In the genomic region with DNA sequence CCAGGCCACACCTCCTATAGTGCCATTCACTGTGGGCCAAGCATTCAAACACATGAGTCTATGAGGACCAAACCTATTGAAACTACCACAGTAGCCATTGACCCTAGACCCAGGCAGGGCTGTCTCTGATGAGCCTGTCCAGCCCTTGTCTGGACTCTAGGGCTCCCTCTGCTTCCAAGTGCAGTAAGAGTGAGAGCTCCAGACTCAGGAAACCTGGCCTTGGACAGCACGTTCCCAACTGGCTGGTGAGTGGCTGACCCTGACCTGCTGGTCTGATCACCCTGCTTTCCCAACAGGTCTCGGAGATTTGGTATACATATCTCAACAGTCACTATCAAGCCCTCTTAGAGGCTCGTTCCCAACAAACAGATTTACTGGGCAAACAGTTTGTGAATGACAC, we compare ENCODE assay signal across 29 mouse cellular contexts. TPM values are rescaled to one million over a fixed set of nuclear protein-coding genes. Genes with fewer than 3 reads are reported as not detected.
DNase-seq lines count a peak whose midpoint lies in the region; ATAC-seq lines count a peak whose summit lies in the region.
"Had no signal": no experiment of that assay in that cellular context is flagged by ENCODE, and none has a peak within 500 bp of the region (broad histone marks: within the 10 kb centered on the region; RNA-seq: fewer than 3 reads in every experiment).

No protein-coding gene starts in this region.

- WGBS in liver, embryonic 12.5 days (ENCODE audit: insufficient replicate concordance), result 56% methylated on average over 3 of the region's 3 CpGs

- H3K27ac ChIP-seq in liver, embryonic 12.5 days, result no peak overlapping the region
- H3K27ac ChIP-seq: embryonic facial prominence, embryonic 13.5 days; embryonic facial prominence, embryonic 15.5 days; forebrain, embryonic 10.5 days; forebrain, embryonic 12.5 days had no signal

- no peak for ATAC-seq in liver, embryonic 12.5 days
- ATAC-seq: activated CD4-positive, CD25-positive, alpha-beta regulatory T cell, adult 4 months; CD4-positive, CD25-positive, alpha-beta regulatory T cell, adult 4 months; forebrain, embryonic 14.5 days; forebrain, embryonic 16.5 days; Patski had no signal

- peak; percentile 78 to 83 for DNase-seq in adrenal gland, adult (ENCODE audit: inconsistent age in 2 of 2, low spot score in 1 of 2)
- no peak for DNase-seq in adrenal gland, postnatal 4 days (ENCODE audit: low spot score in 2 of 2)
- peak; percentile 56 for DNase-seq in adrenal gland, adult 8-10 months
- DNase-seq in adrenal gland, postnatal 25 days, result no peak
- DNase-seq in adrenal gland, postnatal 10 days, result peak; percentile 21
- DNase-seq in adrenal gland, postnatal 36 days, result peak; percentile 57 to 69
- DNase-seq: B cell, adult 2 months; cerebellum, adult 11 months; cerebellum, adult 18-20 months; cerebellum, adult 8-10 months; cerebellum, adult 9-11 months; cerebellum, postnatal 14 days; cerebellum, postnatal 36 days; embryo, embryonic 11 days had no signal

- H3K9me3 ChIP-seq in liver, embryonic 12.5 days (replicated peaks), result no peaks in the 10 kb centered on the region
- H3K9me3 ChIP-seq: embryonic facial prominence, embryonic 13.5 days; embryonic facial prominence, embryonic 15.5 days; forebrain, embryonic 10.5 days; forebrain, embryonic 12.5 days; G1E had no signal

- no peak overlapping the region for H3K4me3 ChIP-seq in liver, embryonic 12.5 days
- H3K4me3 ChIP-seq: embryonic facial prominence, embryonic 13.5 days; embryonic facial prominence, embryonic 15.5 days; erythroblast, embryonic 14.5 days; forebrain, embryonic 10.5 days; forebrain, embryonic 12.5 days had no signal

- H3K9ac ChIP-seq in liver, embryonic 12.5 days, result no peak overlapping the region
- H3K9ac ChIP-seq: embryonic facial prominence, embryonic 13.5 days; embryonic facial prominence, embryonic 15.5 days; forebrain, embryonic 12.5 days had no signal

- H3K4me1 ChIP-seq in liver, embryonic 12.5 days, result peaks cover 8% of the 10 kb centered on the region
- H3K4me1 ChIP-seq: embryonic facial prominence, embryonic 13.5 days; embryonic facial prominence, embryonic 15.5 days; forebrain, embryonic 10.5 days; forebrain, embryonic 12.5 days had no signal

- no peaks in the 10 kb centered on the region for H3K36me3 ChIP-seq in liver, embryonic 12.5 days
- H3K36me3 ChIP-seq: embryonic facial prominence, embryonic 13.5 days; embryonic facial prominence, embryonic 15.5 days; forebrain, embryonic 10.5 days; forebrain, embryonic 12.5 days; G1E had no signal

- no peaks in the 10 kb centered on the region for H3K27me3 ChIP-seq in liver, embryonic 12.5 days (replicated peaks)
- H3K27me3 ChIP-seq: CH12.LX; embryonic facial prominence, embryonic 13.5 days; embryonic facial prominence, embryonic 15.5 days; forebrain, embryonic 12.5 days; Patski had no signal

- no peak overlapping the region for H3K4me2 ChIP-seq in liver, embryonic 12.5 days
- H3K4me2 ChIP-seq: embryonic facial prominence, embryonic 13.5 days; embryonic facial prominence, embryonic 15.5 days; forebrain, embryonic 12.5 days had no signal

RNA-seq across cellular contexts. Expression of a gene that starts 25.2 kb away (rescaled TPM):
- total RNA-seq in adrenal gland, postnatal 4 days (2021), result 1 to 10 TPM; 2.5 to 5.1 TPM
- total RNA-seq in adrenal gland, adult 8-10 months (2022), result 1 to 10 TPM; 3.7 to 9.4 (median 6.6) TPM
- total RNA-seq in adrenal gland, postnatal 25 days (2021), result 2.3 and 4.5 TPM in 2 replicates
- total RNA-seq in adrenal gland, postnatal 10 days (2021), result 1 to 10 TPM; 1.9 to 2.6 TPM
- total RNA-seq in adrenal gland, postnatal 36 days (2021), result 1 to 10 TPM; 3.1 to 4.0 TPM
- polyA plus RNA-seq in liver, embryonic 12.5 days (2016; fragmentation: Nextera tagmentation; extraction: Ambion mirVana), result 0.16 and 0.23 TPM in 2 replicates
- total RNA-seq: common myeloid progenitor, adult 5-6 weeks had no signal
- polyA plus RNA-seq: activated CD4-positive, CD25-positive, alpha-beta regulatory T cell, adult 4 months; embryonic facial prominence, embryonic 11.5 days; embryonic facial prominence, embryonic 13.5 days; erythroblast, embryonic 14.5 days; forebrain, embryonic 12.5 days had no signal

RNA-seq across cellular contexts. Expression of a gene that starts 25.6 kb away (rescaled TPM):
- total RNA-seq in adrenal gland, postnatal 4 days (2021), result 10 to 100 TPM; 31.4 to 36.9 TPM
- 10 to 100 TPM; 47.3 to 58.1 (median 49.5) TPM for total RNA-seq in adrenal gland, adult 8-10 months (2022)
- total RNA-seq in adrenal gland, postnatal 25 days (2021), result 45.9 and 48.6 TPM in 2 replicates
- total RNA-seq in adrenal gland, postnatal 10 days (2021), result 10 to 100 TPM; 28.8 to 33.2 TPM
- 10 to 100 TPM; 38.0 to 41.7 TPM for total RNA-seq in adrenal gland, postnatal 36 days (2021)
- 20.2 and 20.9 TPM in 2 replicates for polyA plus RNA-seq in liver, embryonic 12.5 days (2016; fragmentation: Nextera tagmentation; extraction: Ambion mirVana)

RNA-seq across cellular contexts. Expression of a gene that starts 32.5 kb away (rescaled TPM):
- total RNA-seq in adrenal gland, postnatal 4 days (2021), result 10 to 100 TPM; 11.8 to 14.0 TPM
- total RNA-seq in adrenal gland, adult 8-10 months (2022), result 10 to 100 TPM; 15.6 to 33.1 (median 20.5) TPM
- total RNA-seq in adrenal gland, postnatal 25 days (2021), result 12.5 and 15.9 TPM in 2 replicates
- 10 to 100 TPM in 1 of 2 experiments, 1 to 10 TPM in 1; 6.7 to 10.5 TPM for total RNA-seq in adrenal gland, postnatal 10 days (2021)
- total RNA-seq in adrenal gland, postnatal 36 days (2021), result 10 to 100 TPM; 14.5 to 16.9 TPM
- polyA plus RNA-seq in liver, embryonic 12.5 days (2016; fragmentation: Nextera tagmentation; extraction: Ambion mirVana), result 1.4 and 1.9 TPM in 2 replicates
- total RNA-seq: common myeloid progenitor, adult 5-6 weeks had no signal
- polyA plus RNA-seq: erythroblast, embryonic 14.5 days; G1E had no signal

RNA-seq across cellular contexts. Expression of a gene that starts 44.6 kb away (rescaled TPM):
- 1 to 10 TPM; 1.2 to 2.0 TPM for total RNA-seq in adrenal gland, postnatal 4 days (2021)
- total RNA-seq in adrenal gland, adult 8-10 months (2022), result under 1 TPM; 0.29 to 0.59 (median 0.46) TPM
- 0.21 and 0.67 TPM in 2 replicates for total RNA-seq in adrenal gland, postnatal 25 days (2021)
- 1 to 10 TPM in 1 of 2 experiments, under 1 TPM in 1; 0.60 to 1.2 TPM for total RNA-seq in adrenal gland, postnatal 10 days (2021)
- total RNA-seq in adrenal gland, postnatal 36 days (2021), result under 1 TPM; 0.17 to 0.40 TPM
- 0.04 and 0.08 TPM in 2 replicates for polyA plus RNA-seq in liver, embryonic 12.5 days (2016; fragmentation: Nextera tagmentation; extraction: Ambion mirVana)
- total RNA-seq: common myeloid progenitor, adult 5-6 weeks; G1E had no signal
- polyA plus RNA-seq: erythroblast, embryonic 14.5 days; G1E had no signal

Comparison
In these comparisons a context has a peak if more than half of its experiments do, and no peak if none do; other contexts are left out.
1. DNase-seq: peak in adrenal gland, adult (2 of 2), adrenal gland, adult 8-10 months (single experiment), adrenal gland, postnatal 10 days (single experiment) and adrenal gland, postnatal 36 days (2 of 2); none in adrenal gland, postnatal 4 days (0 of 2) and adrenal gland, postnatal 25 days (single experiment).